7 mouse cellular contexts compared by ENCODE assay signal in the genomic region with DNA sequence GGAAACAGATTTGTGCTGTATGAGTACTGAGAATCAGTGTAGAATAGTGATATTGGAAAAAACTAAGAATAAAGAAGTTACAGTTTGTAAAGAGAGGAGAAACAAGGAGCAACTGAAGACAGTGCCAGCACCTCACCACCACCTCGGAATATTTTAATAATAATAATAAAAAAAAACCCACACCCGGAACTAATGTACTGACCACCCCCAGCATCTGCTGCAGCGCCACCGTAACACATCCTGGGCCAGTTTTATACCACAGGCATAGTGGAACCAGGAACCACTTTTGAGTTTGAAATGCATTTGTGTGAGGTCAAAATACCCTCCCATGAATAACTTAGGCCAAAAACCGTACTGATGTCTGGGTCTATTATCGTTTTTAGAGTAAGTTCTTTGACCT. TPM values are rescaled to one million over a fixed set of nuclear protein-coding genes. Genes with fewer than 3 reads are reported as not detected.
DNase-seq lines count a peak whose midpoint lies in the region; ATAC-seq and TF ChIP-seq lines count a peak whose summit lies in the region.

No protein-coding gene starts in this region.

- no peak for TF ChIP-seq CTCF in embryonic fibroblast, embryonic 13.5 days (IDR thresholded peaks at IDR 0.05; ENCODE audit: borderline replicate concordance, insufficient read depth, low read length)

- 30% methylated on average over 6 of the region's 6 CpGs for WGBS in lung, embryonic 15.5 days
- 57% methylated on average over 6 of the region's 6 CpGs for WGBS in limb, embryonic 14.5 days
- WGBS in stomach, embryonic 15.5 days = 50% methylated on average over 6 of the region's 6 CpGs

- peaks cover 19% of the 10 kb centered on the region for H3K27me3 ChIP-seq in lung, embryonic 15.5 days
- no peaks in the 10 kb centered on the region for H3K27me3 ChIP-seq in limb, embryonic 14.5 days (ENCODE audit: control insufficient read depth, insufficient read depth, low read length)
- H3K27me3 ChIP-seq in stomach, embryonic 15.5 days (replicated peaks) = no peaks in the 10 kb centered on the region

- peak overlapping the region; percentile 11; the same call in 1 of the 2 replicates for H3K9ac ChIP-seq in lung, embryonic 15.5 days
- H3K9ac ChIP-seq in limb, embryonic 14.5 days (ENCODE audit: low read depth, low read length, severe bottlenecking) = no peak overlapping the region
- H3K9ac ChIP-seq in stomach, embryonic 15.5 days = no peak overlapping the region

- no peak overlapping the region for H3K27ac ChIP-seq in lung, embryonic 15.5 days
- H3K27ac ChIP-seq in embryonic fibroblast, embryonic 13.5 days (ENCODE audit: insufficient read depth, low read length) = no peak overlapping the region
- H3K27ac ChIP-seq in limb, embryonic 14.5 days (replicated peaks; ENCODE audit: low read depth, low read length) = no peak overlapping the region
- H3K27ac ChIP-seq in stomach, embryonic 15.5 days = no peak overlapping the region

- TF ChIP-seq POLR2A in embryonic fibroblast, embryonic 13.5 days (IDR thresholded peaks at IDR 0.05; ENCODE audit: low read depth, low read length) = no peak
- no peak for TF ChIP-seq POLR2A in limb, embryonic 14.5 days (IDR thresholded peaks at IDR 0.05; ENCODE audit: borderline replicate concordance, extremely low read depth, insufficient read depth, insufficient read length)

- H3K4me1 ChIP-seq in lung, embryonic 15.5 days = peaks cover 57% of the 10 kb centered on the region
- no peaks in the 10 kb centered on the region; the same call in none of the 2 replicates for H3K4me1 ChIP-seq in embryonic fibroblast, embryonic 13.5 days (ENCODE audit: control insufficient read depth, insufficient read depth, low read length)
- peaks cover 16% of the 10 kb centered on the region for H3K4me1 ChIP-seq in limb, embryonic 14.5 days (ENCODE audit: control insufficient read depth, insufficient read depth, low read length)
- H3K4me1 ChIP-seq in stomach, embryonic 15.5 days = peaks cover 28% of the 10 kb centered on the region

- DNase-seq in lung, postnatal 4 days = no peak
- DNase-seq in limb, embryonic 14.5 days (ENCODE audit: low spot score) = no peak
- DNase-seq in adrenal gland, adult 18-20 months (ENCODE audit: low spot score in 2 of 2) = no peak
- no peak for DNase-seq in spleen, postnatal 4 days (ENCODE audit: low spot score in 2 of 2)

- no peak for ATAC-seq in lung, embryonic 15.5 days (ENCODE audit: borderline replicate concordance, extremely low read depth, low FRiP score, low TSS enrichment)
- no peak for ATAC-seq in limb, embryonic 14.5 days (ENCODE audit: low FRiP score, low read depth)
- no peak for ATAC-seq in stomach, embryonic 15.5 days (ENCODE audit: insufficient read depth, low FRiP score, low read depth)

- H3K9me3 ChIP-seq in lung, embryonic 15.5 days = no peaks in the 10 kb centered on the region
- no peaks in the 10 kb centered on the region for H3K9me3 ChIP-seq in limb, embryonic 14.5 days (ENCODE audit: control insufficient read depth, low read length)
- H3K9me3 ChIP-seq in stomach, embryonic 15.5 days = no peaks in the 10 kb centered on the region

- peak overlapping the region; percentile 85 for H3K4me3 ChIP-seq in lung, embryonic 15.5 days
- peak overlapping the region; percentile 24 for H3K4me3 ChIP-seq in embryonic fibroblast, embryonic 13.5 days (ENCODE audit: insufficient read depth, low read length)
- H3K4me3 ChIP-seq in limb, embryonic 14.5 days (replicated peaks; ENCODE audit: low read length) = peak overlapping the region; percentile 78
- H3K4me3 ChIP-seq in stomach, embryonic 15.5 days (replicated peaks) = peak overlapping the region; percentile 88

- peak overlapping the region; percentile 93 for H3K4me2 ChIP-seq in lung, embryonic 15.5 days
- peak overlapping the region; percentile 71 for H3K4me2 ChIP-seq in limb, embryonic 14.5 days (replicated peaks; ENCODE audit: low read depth, low read length, severe bottlenecking)
- H3K4me2 ChIP-seq in stomach, embryonic 15.5 days = peak overlapping the region; percentile 84

- H3K36me3 ChIP-seq in lung, embryonic 15.5 days = no peaks in the 10 kb centered on the region
- no peaks in the 10 kb centered on the region for H3K36me3 ChIP-seq in limb, embryonic 14.5 days (ENCODE audit: control insufficient read depth, insufficient read depth, low read length)
- no peaks in the 10 kb centered on the region for H3K36me3 ChIP-seq in stomach, embryonic 15.5 days

RNA-seq across cellular contexts. Expression of gene Ezr, which starts 1.3 kb away (rescaled TPM):
- polyA plus RNA-seq in lung, embryonic 15.5 days (2015; fragmentation: Nextera tagmentation; extraction: Ambion mirVana) = 125 and 140 TPM in 2 replicates
- polyA plus RNA-seq in embryonic fibroblast, embryonic 13.5 days (2011; ENCODE audit: insufficient read length, low read depth, missing spikeins) = 18.3 and 20.9 TPM in 2 replicates
- 26.5 and 39.2 TPM in 2 replicates for polyA plus RNA-seq in limb, embryonic 14.5 days (2012; rRNA removed)
- 67.2 and 71.3 TPM in 2 replicates for polyA plus RNA-seq in limb, embryonic 14.5 days (2014; fragmentation: Nextera tagmentation; extraction: Ambion mirVana)
- polyA plus RNA-seq in stomach, embryonic 15.5 days (2015; fragmentation: Nextera tagmentation; extraction: Ambion mirVana) = 223 and 228 TPM in 2 replicates
- total RNA-seq in adrenal gland, adult 18-20 months (2021) = 10 to 100 TPM; 25.9 to 45.7 TPM

Comparison
In these comparisons a context has a peak if more than half of its experiments do, and no peak if none do; other contexts are left out.
1. H3K4me3 ChIP-seq: peak in every context shown above with its lines; median percentile 88 in stomach, embryonic 15.5 days; 85 in lung, embryonic 15.5 days; 78 in limb, embryonic 14.5 days; 24 in embryonic fibroblast, embryonic 13.5 days.